Mouse (Mus musculus) embryo, embryonic 9.5 days (tissue): Measurements from ENCODE around the gene Ubash3a.

Experiments
- DNase-seq: peaks from one replicate; pipeline ENCODE4 v3.0.0-alpha.2; 2017; ENCODE audit errors: extremely low spot score

Ubash3a gene

DNA sequence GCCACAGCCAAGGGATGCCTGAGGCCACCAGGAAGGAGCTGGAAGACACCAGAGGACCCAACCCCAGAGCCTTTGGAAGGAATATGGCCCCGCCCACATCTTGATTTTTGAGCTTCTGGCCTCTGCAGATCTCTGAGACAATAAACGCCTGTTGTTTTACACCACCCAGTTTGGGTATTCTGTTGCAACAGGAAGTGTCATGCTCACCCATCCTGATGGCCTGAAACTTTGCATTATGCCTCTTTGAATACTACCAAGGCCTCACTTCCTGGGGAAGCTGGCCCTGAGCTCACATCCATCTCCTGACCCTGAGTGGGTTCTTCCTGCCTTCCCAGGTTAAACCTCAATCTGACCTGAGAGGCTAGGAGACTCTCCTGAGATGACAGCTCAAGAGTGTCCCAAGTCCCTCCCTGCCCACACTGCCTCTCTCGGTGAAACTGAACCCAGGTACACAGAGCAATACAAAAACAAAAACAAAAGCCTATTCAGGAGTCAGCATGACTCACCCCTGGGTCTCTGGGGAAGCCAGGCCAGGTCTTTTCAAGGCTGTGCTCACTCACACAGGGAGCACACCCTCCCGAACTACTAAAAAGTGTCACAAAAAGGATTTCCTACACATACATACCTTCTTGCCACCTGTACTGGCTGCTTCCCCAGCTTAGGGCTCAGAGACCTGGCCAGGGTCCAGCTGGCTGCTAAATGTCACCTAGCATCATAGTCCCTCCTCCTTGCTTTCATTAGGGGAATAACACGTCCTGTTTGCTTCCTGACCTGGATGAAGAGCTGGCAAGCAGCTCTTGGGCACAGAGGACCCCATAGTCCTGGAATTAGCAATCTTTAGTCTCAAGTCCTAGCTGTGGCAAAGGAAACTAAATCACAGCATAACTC is 8.6 kb downstream of the Ubash3a start:
- no peak for DNase-seq

DNA sequence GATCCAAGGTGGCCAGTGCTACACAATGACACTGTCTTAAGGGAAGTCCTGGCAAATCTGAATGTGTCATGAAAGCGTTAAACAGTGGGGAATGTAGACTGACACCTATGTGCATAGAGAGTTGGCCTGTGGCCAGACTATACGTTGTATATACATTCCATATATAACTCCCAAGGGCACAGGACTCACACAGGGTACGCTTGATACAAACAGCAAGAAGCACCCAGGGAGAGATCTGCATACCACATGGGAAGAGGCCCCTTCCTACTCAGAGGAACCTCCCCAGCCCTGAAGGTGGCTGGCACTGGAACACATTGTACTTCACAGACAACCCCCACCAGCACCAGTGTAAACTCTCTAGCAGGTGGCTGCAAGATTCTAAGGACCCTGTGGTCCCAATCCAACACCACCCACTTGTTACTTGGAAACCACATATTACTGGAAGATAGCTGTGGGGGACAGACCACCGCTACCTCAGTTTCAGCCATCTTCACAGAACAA is 15.2 kb downstream of the Ubash3a start:
- no peak for DNase-seq

DNA sequence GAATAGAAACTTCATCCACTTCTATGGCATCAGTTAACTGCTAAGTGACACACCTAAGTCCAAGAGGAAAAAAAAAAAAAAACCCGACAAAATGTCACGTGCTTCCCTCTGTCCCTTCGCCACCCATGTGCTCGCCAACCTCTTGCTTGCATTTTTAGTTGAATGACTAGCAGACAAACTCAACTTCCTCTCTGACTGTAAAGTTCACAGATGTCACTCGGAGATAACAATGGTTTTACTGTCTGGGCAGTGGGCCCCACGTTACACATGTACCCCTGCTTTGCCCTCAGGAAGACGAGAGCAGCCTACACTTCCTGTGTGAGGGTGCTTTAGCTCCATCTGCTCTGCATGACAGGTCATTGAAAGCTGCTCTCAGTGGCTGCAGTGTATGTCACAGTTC is 16.2 kb downstream of the Ubash3a start:
- DNase-seq, result no peak

DNA sequence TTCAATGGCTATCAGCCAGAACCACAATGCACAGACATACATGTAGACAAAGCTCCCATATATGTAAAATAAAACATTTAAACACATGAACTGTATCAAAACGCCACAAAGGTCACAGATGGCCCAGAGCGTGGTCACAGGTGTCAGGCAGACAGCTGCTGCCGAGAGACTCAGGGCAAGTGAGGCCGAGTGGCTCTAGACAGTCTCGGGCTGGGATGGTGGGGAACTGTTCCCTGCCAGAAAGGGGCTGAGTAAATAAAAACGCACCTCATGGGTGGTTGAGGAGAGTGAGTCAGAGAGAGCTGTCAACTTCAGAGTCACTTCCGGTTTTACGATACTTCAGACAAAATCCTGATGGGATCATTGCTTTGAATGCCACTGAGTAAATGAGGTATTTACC is 16.9 kb downstream of the Ubash3a start:
- DNase-seq, result no peak

DNA sequence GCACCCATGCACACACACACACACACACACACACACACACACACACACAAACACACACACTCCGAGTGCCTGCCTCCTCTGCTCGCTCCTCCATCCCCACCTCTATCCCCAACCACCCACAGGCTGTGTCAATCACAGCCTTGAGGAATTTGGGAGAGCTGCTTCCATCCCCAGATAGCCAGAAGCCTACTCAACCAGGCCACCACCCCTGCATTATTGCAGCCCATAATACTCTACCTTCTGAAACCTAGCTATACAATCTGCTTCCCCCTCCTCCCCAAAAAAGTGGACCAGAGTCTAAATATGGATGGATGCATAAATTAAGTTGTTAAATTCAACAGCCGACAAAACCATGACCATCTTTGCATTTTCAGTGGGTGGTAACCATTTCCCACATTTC is 18.7 kb downstream of the Ubash3a start:
- DNase-seq, result no peak

DNA sequence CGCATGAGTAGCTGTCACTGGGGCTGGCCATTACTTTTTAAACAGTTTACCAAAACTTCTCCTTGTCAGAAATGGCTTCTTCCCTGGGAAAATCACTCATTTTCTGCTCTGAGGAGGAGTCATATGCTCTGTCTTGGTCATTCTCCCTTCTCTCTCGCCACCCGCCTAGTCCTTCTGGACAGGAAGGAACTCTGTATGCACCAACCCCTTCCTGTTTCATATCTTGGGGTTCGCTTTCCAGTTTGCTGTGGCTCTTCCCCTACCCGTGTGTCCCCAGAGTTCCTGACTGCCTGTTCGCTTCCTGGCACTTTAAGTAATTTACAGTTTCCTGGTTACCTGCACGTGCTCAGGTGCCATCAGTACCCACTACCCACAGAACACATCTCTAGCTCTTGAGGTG is 19.3 kb downstream of the Ubash3a start:
- no peak for DNase-seq

DNA sequence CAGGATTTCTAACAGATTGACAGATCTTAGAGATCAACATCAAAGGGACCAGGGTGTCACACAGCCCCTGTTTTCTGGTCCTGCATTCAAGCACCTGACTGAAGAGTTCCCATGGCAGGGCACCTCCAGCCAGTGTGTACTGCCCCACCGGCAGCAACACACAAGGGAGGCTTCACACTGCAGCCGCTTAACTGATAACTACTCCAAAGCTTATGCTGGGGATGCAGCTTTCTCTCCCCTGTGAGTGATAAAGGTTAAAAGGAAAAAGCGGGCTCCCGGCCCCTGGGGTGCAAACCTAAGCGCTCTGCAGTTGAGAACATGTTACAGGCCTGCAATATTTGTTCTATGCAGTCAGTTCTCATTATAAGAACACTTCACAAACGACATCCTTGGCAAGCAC is 24.1 kb downstream of the Ubash3a start:
- no peak for DNase-seq

DNA sequence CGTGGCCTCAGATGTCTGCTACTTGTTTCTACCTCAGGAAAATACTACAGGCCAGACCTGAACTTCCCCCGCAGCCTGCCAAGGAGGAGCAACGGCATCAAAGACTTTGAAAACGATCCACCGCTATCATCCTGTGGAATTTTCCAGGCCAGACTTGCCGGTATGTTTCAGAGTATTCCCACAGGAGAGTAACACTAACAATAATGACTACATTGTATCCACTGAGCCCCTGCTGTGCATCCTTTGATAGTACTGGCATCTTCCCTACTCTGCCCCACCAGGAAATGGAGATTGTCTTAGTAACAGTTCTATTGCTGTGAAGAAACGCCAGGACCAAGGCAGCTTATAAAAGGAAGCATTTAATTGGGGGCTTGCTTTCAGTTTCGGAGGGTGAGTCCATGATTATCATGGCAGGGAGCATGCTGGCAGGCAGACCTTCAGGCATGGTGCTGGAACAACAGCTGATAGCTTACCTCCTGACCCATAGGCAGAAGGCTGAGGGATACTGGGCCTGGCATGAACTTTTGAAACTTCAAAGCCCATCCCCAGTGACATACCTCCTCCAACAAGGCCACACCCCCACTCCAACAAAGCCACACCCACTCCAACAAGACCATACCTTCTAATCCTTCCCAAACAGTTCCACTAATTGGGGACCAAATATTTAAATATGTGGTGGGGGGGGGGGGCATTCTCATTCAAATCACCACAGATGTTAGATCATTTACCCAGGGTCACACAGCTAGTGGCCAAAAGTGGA is 24.8 kb downstream of the Ubash3a start:
- DNase-seq, result no peak

DNA sequence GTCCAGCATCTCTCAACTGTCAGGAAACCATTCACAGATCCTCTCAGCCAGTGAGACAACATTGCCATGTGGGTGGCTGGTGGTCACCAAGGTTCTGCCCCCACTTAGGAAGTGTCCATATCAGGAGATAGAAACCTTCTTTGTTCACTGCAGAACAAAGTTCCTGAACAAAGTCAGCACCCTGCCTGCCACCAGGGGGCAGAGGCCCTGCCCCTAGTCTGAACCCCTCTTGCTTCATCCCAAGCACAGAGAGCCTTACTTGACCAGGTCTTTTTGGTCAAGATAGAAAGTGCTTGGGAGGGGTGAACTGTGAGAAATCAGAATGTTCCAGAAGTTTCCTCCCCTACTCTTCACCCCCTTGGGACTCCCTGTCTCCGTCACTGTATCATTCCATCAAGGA is 28.2 kb downstream of the Ubash3a start:
- no peak for DNase-seq

DNA sequence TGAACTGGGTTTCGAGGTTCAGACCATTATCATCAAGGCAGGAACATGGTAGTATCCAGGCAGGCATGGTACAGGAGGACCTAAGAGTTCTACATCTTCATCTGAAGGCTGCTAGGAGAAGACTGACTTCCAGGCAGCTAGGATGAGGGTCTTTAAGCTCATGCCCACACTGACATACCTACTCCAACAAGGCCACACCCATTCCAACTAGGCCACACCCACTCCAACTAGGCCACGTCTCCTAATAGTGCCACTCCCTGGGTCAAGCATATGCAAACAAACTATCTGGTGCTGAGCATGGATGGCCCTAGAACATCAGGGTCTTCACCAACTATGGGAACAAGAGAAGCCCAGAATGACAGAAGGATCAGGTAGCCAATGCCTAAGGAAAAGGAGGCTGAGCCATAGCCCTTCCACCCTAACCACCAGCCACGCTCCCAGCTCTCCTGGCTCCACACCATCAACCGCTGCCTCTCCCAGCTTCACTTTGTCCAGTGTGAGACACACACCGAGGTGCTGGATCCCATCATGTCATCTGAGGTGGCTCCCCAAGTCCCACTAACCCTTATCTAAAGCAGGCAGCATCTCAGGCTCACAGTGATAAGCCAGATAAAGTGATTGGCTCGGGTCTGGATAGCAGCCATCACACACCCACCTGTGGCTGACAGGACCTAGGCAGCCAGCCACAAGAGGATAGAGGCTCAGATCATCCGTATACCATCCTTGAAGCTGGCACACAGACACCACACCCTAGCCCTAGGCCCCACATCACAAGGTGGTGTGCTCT is 30.8 kb downstream of the Ubash3a start:
- no peak for DNase-seq

DNA sequence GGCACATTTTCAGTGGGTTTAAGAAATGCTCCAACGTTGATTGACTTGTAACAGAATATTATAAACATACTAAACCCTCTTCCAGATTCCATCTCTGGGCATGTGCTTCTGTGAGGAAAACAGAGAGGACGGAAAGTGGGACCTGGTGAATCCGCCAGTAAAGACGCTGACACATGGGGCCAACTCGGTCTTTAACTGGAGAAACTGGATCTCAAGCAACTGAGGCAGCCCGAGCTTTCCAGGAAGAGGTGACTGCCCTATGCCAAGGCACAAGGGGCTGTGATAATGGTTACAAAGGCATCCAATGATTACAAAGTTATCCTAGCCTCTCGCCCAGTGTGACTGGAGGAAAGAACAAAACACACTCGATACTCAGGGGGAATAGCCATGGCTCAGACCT is 33.5 kb downstream of the Ubash3a start:
- DNase-seq, result no peak

DNA sequence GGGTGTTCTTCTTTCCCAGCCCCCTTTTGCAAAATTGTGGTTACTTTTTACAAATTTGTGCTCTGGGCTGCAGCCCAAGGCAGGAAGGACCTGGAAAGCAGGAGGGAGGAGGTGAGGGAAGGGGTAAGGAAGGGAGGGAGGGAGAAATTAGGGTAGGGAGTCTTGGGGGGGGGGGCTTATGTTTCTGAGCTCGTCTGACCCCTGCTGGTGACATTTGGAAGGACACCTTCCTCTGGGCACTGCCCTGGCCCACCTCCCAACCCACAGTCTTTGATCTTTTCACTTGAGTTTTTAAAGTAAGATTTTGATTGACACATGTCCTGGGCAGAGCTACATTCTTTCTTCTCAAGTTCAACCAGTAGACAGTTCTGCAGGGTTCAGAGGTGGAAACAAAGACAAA is 35.1 kb downstream of the Ubash3a start:
- DNase-seq, result no peak

DNA sequence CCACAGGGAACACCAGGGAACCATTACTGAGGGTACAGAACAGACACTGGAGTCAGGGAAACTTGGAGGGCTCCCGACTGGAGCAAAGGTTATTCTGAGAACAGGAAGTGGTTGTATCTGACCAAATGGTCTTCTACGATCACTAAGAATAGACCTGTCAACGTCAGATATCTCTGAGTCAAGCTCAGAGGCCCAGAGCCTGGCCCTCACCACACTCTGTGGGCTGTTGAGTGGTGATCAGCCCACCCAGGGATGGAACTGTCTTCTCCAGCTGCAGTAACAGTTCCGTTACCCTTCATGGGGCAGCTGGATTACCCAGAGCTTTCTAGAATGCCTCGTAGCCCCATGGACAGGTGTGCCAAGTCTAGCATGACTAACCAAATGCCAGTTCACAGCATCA is 37.6 kb downstream of the Ubash3a start:
- DNase-seq, result no peak

DNA sequence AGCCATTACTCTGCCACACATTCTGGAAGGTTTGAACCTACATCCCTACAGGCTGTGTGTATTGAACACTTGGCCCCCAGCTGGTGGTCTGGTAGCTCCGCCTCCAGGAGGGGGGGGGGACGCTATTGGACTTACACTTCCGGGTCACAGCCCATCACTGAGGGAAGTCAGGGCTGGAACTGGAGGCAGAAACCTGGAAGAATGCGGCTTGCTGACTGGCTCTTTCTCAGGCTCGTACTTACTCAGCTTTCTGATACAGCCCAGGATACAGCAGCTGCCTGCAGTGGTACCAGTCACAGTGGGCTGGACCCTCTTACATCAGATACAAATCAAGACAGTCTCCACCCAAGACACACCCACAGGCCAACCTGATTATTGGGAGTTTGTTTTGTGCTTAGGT is 39.5 kb downstream of the Ubash3a start:
- no peak for DNase-seq

DNA sequence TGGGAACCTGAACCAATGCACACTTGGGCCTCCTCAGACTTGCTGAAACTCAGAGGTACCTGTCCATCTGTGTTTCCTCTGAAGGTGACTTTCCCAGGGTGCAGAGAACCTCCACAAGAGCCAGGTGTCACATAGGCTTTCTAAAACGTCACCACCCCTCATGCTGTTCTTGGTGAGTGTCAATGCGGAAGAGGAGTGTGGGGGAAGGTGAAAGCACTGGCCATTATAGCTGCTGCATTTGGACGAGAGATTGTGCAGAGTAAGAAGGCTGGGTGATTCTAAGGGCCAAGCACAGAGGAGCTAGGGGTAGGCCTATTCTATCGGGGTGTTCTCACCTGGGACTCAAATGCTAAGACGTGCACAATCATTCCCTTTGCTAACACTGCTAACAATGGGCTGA is 46.3 kb downstream of the Ubash3a start:
- DNase-seq, result no peak

DNA sequence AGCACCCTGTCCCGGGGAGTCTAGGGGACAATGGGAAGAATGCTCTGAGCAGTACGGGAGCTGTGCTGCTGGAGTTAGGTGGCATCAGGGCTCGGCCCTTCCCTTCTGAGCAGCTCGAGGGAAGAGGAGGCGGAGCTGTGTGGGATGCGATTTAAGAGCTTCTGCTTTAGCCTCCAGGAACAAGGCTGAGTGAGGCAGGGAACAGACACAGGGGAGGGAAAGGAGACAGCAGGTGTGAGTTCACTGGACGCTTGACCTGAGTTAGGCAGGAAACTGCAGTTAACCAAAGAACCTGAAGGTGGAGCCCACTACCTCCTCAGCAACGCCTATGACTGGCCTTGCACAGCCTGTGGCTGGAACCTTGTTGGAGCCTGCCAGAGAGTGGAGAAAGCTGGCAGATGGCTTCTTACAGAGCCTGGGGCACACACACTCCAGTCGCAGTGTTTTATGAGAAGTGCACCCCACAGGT is 46.8 kb downstream of the Ubash3a start:
- peak; percentile 78 for DNase-seq

DNA sequence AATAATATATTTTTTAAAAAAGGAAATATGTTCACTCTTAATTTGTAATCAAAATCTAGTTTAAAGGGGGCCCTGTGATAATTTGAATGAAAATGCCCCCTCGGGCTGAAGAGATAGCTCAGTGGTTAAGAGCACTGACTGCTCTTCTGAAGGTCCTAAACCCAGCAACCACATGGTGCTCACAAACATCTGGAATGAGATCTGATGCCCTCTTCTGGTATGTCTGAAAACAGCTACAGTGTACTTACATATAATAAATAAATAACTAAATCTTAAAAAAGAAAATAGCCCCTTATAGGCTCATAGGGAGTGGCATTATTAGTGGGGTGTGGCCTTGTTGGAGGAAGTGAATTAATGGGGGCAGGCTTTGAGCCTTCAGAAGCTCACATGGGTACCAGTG is 49.5 kb downstream of the Ubash3a start:
- no peak for DNase-seq

DNA sequence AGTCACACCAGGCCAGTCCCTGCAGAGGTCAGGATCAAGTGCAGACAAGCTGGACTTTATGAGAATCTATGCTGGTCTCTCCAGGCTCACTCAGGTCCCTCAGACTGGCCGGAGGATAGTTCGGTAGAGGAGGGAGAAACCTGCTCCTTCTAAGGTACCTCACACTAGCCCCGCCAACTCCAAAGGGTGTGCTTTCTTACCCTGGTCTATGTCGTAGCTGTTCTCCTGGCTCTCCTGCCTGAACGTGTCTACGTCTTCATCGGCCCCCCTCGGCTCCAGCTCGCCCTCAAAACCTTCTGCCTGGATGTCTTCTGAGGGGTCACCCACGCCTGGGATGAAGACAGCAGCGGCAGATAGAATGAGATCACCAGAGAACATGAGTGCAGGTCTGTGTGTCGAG is 50.2 kb downstream of the Ubash3a start:
- no peak for DNase-seq

DNA sequence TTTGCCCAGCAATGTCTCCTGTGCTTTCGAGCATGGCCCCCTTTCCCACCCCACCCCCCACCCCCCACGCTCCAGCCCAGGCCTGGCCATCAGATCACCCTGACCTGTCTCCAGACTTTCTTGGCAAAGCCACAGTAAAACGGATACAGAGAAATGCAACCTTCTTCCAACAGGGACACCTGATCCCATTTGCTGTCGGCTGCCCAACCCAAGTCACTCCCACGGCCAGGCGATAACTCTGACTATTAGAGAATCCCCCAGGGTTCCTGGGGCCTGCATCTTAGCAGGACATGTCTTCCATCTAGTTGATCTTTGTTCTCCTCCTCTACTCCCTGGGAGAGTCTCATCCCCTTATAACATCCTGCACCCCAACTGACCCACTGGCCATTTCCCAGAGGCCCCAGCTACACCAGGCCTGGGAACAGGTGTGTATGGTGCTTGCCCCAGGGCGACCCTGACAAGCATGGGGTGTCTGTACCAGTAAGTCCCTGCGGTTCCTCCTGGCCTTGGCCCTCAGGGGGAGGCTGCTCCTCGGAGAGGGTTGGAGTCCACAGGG is 50.7 kb downstream of the Ubash3a start:
- no peak for DNase-seq

DNA sequence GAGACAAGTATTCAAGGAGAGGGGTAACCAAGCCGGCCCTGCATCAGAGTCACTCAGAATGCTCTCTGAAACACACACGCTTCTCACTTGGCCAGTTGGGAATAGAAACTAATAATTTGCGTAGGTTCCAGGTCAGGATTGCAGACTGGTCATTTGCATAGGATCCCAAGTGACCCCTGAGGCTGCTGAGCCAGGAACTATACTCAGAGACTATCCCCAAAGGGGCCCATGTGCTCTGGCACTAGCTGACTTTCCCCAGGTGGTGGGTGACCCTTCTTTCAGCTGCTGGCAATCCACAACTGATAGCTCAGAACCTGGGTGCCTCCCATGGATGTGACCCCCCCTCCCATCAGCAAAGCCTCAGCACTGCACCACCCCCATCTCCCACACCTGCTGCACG is 51.5 kb downstream of the Ubash3a start:
- DNase-seq, result no peak

DNA sequence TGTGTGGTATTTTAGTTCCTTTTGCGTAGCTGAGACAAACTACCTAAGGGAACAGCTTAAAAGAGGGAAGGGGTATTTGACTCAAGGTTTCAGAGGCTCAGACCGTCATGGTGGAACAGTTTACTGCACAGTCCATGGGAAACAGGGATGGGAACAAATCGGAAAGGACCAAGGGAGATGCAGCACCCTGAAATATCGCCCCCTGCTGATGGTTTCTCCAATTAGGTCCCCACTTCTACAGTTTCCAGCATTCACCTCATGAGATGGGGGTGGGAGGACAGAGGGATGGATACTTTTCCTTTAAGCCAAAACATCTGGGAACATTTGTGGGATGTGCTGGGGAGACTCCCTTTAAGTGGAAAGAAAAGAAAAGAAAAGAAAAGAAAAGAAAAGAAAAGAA is 52.2 kb downstream of the Ubash3a start:
- DNase-seq, result no peak

DNA sequence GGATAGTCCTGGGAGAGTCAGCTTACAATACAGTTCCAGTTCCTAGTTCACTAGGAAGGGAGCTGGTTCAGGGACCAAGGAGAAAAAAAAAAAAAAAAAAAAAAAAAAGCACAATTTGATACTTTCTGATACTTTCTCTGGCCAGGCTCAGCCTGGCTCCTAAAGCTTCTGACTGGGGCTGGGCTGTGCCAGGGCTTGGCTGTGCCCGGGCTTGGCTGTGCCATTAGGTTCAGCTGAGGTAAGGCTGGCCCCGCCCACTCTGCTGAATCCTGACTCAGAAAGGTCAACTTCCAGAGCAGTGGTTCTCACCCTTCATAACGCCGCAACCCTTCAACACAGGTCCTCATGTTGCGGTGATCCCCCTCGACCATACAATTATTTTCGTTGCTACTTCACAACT is 52.8 kb downstream of the Ubash3a start:
- DNase-seq, result no peak
